Mouse (Mus musculus): ENCODE measurements at regions not wholly inside any gene's neighbourhood (a gene's known extent, or its start where the extent isn't known, plus 50 kb on each side); places are given as distances from the start of the nearest gene placed in this dataset.

DNA sequence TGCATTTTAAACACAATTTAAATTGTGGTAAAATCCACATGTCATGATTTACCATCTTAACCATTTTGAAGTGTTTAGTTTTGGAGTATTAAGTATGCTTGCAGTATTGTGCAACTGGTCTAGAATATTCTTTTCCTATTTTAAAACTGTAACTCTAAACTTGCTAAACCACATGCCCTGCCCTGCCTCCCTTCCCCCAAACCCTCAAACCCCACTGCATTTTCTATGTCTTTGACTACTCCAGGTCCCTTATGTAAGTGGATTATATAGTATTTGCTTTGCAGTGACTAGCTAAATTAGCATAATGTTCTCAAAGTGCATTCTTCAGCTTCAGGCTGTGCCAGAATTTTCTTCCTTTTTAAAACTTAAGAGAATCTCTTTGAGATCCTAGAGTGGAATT lies 106.4 kb upstream of the Map4k3 start:
- Histone ChIP-seq H3K27me3 (replicated peaks; ENCODE audit: control insufficient read depth, insufficient read depth, low read length) (no peaks in the 10 kb centered on the region), H3K9ac (ENCODE audit: low read length) (no peak overlapping the region), H3K36me3 (ENCODE audit: control insufficient read depth, insufficient read depth, low read length) (no peaks in the 10 kb centered on the region), H3K27ac (ENCODE audit: low read depth) (no peak overlapping the region), H3K4me3 (ENCODE audit: low read depth, low read length) (no peak overlapping the region), H3K4me2 (ENCODE audit: low read length) (no peak overlapping the region), H3K9me3 (ENCODE audit: control insufficient read depth, low read length) (no peaks in the 10 kb centered on the region), H3K4me1 (replicated peaks; ENCODE audit: control insufficient read depth, insufficient read depth, low read length) (no peaks in the 10 kb centered on the region)
- DNase-seq (ENCODE audit: low spot score) (no peak), ATAC-seq (replicated peaks; ENCODE audit: low FRiP score, low TSS enrichment, low read depth) (no peak)

DNA sequence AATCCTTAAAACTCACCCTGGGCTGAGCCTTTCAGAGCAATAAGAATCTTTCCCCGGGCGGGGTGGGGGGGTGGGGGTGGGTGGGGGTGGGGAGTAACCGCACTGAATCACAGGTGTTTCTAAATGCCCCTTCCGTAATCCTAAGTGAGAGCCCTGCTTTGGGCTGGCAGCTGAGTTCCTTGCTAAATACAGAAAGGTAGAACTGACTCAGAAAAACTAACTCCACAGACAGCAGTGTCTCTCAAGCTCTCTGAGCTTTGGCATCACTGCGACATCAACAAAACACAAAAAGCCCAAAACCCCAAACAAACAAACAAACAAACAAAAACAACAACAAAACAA lies 105.9 kb upstream of the Map4k3 start:
- Histone ChIP-seq H3K27ac (ENCODE audit: low read depth) (no peak overlapping the region), H3K27me3 (replicated peaks; ENCODE audit: control insufficient read depth, insufficient read depth, low read length) (no peaks in the 10 kb centered on the region), H3K9ac (ENCODE audit: low read length) (no peak overlapping the region), H3K4me3 (ENCODE audit: low read depth, low read length) (no peak overlapping the region), H3K9me3 (ENCODE audit: control insufficient read depth, low read length) (no peaks in the 10 kb centered on the region), H3K4me1 (replicated peaks; ENCODE audit: control insufficient read depth, insufficient read depth, low read length) (no peaks in the 10 kb centered on the region), H3K4me2 (ENCODE audit: low read length) (no peak overlapping the region), H3K36me3 (ENCODE audit: control insufficient read depth, insufficient read depth, low read length) (no peaks in the 10 kb centered on the region)
- ATAC-seq (replicated peaks; ENCODE audit: low FRiP score, low TSS enrichment, low read depth) (peak; percentile 40; the same call in 1 of the 2 replicates), DNase-seq (ENCODE audit: low spot score) (no peak)
- WGBS: 33% methylated on average over 5 of the region's 5 CpGs

DNA sequence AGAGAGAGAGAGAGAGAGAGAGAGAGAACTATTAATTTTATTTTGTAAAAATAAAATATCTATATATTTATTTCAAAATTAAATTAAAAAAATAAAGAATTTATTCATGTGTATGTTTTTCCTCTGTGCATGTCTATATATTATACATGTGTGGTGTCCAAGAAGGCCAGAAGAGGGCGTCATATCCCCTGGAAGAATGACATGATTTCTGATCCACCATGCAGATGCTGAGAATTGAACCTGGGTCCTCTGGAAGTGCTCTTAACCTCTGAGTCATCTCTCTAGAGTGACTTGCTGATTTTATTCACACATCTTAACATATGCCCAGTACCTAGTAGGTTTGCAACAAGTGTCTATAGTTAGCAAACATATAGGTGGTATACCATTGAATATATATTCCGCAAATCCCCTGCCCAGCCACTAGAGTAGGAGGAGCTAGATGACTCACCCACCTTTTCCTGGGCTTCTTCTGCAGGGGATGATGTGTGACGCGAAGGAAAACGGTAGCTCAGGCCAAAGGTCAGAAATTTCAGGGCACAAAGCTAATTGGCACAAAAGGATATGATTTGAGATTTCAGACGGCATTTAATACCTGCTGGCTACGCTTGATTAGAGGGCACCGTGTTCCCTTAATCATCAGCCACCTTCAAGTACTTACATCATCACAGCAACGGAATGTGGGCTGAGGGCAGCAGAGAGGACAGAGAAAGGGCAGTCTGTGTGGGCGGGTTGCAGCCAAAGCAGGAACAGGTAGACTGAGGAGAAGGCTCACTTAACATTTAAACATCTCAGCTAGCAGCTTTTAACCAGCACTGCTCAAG lies 105.3 kb upstream of the Map4k3 start:
- no peak for DNase-seq (ENCODE audit: low spot score)
- H3K36me3 ChIP-seq (ENCODE audit: control insufficient read depth, insufficient read depth, low read length): no peaks in the 10 kb centered on the region
- no peak overlapping the region for H3K27ac ChIP-seq (ENCODE audit: low read depth)
- 33% methylated on average over 10 of the region's 10 CpGs for WGBS
- no peak overlapping the region for H3K4me3 ChIP-seq (ENCODE audit: low read depth, low read length)
- no peaks in the 10 kb centered on the region for H3K9me3 ChIP-seq (ENCODE audit: control insufficient read depth, low read length)
- H3K4me1 ChIP-seq (replicated peaks; ENCODE audit: control insufficient read depth, insufficient read depth, low read length): no peaks in the 10 kb centered on the region
- no peaks in the 10 kb centered on the region for H3K27me3 ChIP-seq (replicated peaks; ENCODE audit: control insufficient read depth, insufficient read depth, low read length)
- no peak overlapping the region for H3K4me2 ChIP-seq (ENCODE audit: low read length)
- peak; percentile 35; the same call in 1 of the 2 replicates for ATAC-seq (replicated peaks; ENCODE audit: low FRiP score, low TSS enrichment, low read depth)
- H3K9ac ChIP-seq (ENCODE audit: low read length): no peak overlapping the region

DNA sequence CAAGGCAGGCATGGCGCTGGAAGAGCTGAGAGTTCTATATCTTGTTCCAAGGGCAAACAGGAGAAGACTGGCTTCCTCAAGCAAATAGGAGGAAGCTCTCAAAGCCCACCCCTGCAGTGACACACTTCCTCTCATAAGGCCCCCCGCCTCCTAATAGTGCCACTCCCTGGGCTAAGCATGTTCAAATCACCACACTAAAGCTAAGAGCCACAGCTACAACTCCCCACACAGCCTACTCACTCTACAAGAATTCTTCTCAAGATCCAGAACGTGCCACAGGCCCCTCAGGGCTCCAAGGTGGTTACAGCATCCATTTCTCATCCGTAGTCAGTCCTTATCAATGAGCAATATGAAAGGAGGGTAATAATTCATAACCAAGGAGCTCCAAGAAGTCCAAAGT lies 103.4 kb upstream of the Map4k3 start:
- Histone ChIP-seq H3K27me3 (replicated peaks; ENCODE audit: control insufficient read depth, insufficient read depth, low read length) (no peaks in the 10 kb centered on the region), H3K4me2 (ENCODE audit: low read length) (no peak overlapping the region), H3K9ac (ENCODE audit: low read length) (no peak overlapping the region), H3K9me3 (ENCODE audit: control insufficient read depth, low read length) (no peaks in the 10 kb centered on the region), H3K4me3 (ENCODE audit: low read depth, low read length) (no peak overlapping the region), H3K27ac (ENCODE audit: low read depth) (no peak overlapping the region), H3K4me1 (replicated peaks; ENCODE audit: control insufficient read depth, insufficient read depth, low read length) (no peaks in the 10 kb centered on the region), H3K36me3 (ENCODE audit: control insufficient read depth, insufficient read depth, low read length) (no peaks in the 10 kb centered on the region)
- WGBS: 86% methylated on average over 4 of the region's 4 CpGs
- DNase-seq (ENCODE audit: low spot score) (no peak), ATAC-seq (replicated peaks; ENCODE audit: low FRiP score, low TSS enrichment, low read depth) (no peak)

DNA sequence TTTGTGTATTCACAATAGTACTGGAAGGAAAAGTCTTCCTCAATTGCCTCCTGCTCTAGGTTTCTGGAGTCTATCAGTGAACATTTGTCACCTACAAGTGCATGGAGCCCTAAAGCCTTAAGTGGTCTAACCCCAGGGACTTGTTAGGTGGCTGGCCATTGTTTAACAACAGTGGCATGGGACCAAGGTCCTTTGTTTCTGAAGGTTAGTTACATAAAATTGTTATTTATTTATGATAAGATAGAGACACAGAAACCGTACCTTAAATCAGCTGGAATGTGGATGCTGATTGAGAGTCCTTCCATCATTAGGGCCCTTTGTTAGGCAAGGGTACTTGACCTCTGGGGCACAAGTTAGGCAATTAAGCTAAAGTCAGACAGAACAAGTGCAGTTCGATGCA lies 99.6 kb upstream of the Map4k3 start:
- no peak for ATAC-seq (replicated peaks; ENCODE audit: low FRiP score, low TSS enrichment, low read depth)
- Histone ChIP-seq H3K4me3 (ENCODE audit: low read depth, low read length) (no peak overlapping the region), H3K9ac (ENCODE audit: low read length) (no peak overlapping the region), H3K9me3 (ENCODE audit: control insufficient read depth, low read length) (no peaks in the 10 kb centered on the region), H3K4me2 (ENCODE audit: low read length) (no peak overlapping the region), H3K36me3 (ENCODE audit: control insufficient read depth, insufficient read depth, low read length) (no peaks in the 10 kb centered on the region), H3K27me3 (replicated peaks; ENCODE audit: control insufficient read depth, insufficient read depth, low read length) (no peaks in the 10 kb centered on the region), H3K4me1 (replicated peaks; ENCODE audit: control insufficient read depth, insufficient read depth, low read length) (peaks cover 18% of the 10 kb centered on the region), H3K27ac (ENCODE audit: low read depth) (no peak overlapping the region)
- no peak for DNase-seq (ENCODE audit: low spot score)
- WGBS: 31% methylated on average over 2 of the region's 2 CpGs

DNA sequence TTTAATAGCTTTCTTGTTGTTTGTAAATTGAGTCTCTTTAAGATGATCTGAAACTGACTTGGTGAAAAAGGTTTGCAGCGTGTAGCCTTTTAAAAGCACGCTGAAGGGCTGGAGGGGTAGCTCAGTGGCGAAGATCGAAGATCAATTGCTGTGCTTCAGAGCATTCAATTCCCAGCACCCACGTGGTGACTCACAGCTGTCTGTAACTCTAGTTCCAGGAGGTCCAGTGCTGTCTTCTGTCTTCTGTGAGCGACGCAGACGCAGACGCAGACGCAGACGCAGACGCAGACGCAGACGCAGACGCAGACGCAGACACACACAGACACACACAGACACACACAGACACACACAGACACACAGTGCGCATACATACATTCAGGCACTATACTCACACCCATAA lies 99.1 kb upstream of the Map4k3 start:
- Histone ChIP-seq H3K36me3 (ENCODE audit: control insufficient read depth, insufficient read depth, low read length) (no peaks in the 10 kb centered on the region), H3K9ac (ENCODE audit: low read length) (no peak overlapping the region), H3K27me3 (replicated peaks; ENCODE audit: control insufficient read depth, insufficient read depth, low read length) (no peaks in the 10 kb centered on the region), H3K27ac (ENCODE audit: low read depth) (no peak overlapping the region), H3K4me1 (replicated peaks; ENCODE audit: control insufficient read depth, insufficient read depth, low read length) (peaks cover 18% of the 10 kb centered on the region), H3K4me2 (ENCODE audit: low read length) (no peak overlapping the region), H3K9me3 (ENCODE audit: control insufficient read depth, low read length) (no peaks in the 10 kb centered on the region), H3K4me3 (ENCODE audit: low read depth, low read length) (no peak overlapping the region)
- ATAC-seq (replicated peaks; ENCODE audit: low FRiP score, low TSS enrichment, low read depth) (no peak), DNase-seq (ENCODE audit: low spot score) (no peak)
- WGBS: 75% methylated on average over 17 of the region's 17 CpGs

DNA sequence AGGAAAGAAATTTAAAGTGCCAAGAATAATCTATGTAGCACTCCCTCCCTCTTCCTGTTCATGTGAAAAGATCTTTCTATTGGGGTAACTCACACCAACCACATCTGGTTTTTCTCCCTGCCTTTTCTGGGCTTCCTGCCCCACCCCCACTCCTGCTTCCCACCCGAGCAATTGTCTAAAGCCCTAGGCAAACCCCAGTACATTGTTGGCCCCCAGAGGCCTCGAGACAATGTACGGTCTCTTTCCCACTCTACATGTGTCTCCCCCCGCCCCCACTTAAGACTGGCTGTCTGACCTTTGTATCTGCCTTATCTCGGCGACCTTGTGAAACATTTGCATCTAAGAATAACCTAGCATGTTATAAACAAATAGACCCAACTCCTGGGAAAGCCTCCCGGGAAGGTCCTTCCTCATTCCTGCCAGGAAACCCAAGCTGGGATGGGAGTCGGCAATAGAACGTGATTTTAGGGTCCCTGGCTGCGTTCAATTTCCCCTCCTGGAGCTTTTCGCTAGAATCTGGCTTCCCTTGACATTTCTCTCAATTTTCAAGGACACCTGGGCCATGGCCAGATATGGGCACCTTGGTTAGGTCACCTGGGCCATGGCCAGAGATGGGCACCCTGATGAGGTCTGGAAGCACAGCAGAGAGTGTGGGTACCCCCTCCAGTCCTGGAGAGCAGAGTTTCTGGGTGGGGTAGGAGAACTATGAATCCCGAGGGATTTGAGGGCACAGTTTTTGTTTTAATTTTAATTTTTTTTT lies 97.9 kb upstream of the Map4k3 start:
- Histone ChIP-seq H3K4me1 (replicated peaks; ENCODE audit: control insufficient read depth, insufficient read depth, low read length) (peaks cover 18% of the 10 kb centered on the region), H3K27me3 (replicated peaks; ENCODE audit: control insufficient read depth, insufficient read depth, low read length) (no peaks in the 10 kb centered on the region), H3K36me3 (ENCODE audit: control insufficient read depth, insufficient read depth, low read length) (no peaks in the 10 kb centered on the region), H3K9ac (ENCODE audit: low read length) (no peak overlapping the region), H3K9me3 (ENCODE audit: control insufficient read depth, low read length) (no peaks in the 10 kb centered on the region), H3K4me3 (ENCODE audit: low read depth, low read length) (no peak overlapping the region), H3K27ac (ENCODE audit: low read depth) (peak overlapping the region; percentile 66), H3K4me2 (ENCODE audit: low read length) (peak overlapping the region; percentile 11)
- ATAC-seq (replicated peaks; ENCODE audit: low FRiP score, low TSS enrichment, low read depth) (peak; percentile 79), DNase-seq (ENCODE audit: low spot score) (peak; percentile 73)
- 19% methylated on average over 12 of the region's 12 CpGs for WGBS

DNA sequence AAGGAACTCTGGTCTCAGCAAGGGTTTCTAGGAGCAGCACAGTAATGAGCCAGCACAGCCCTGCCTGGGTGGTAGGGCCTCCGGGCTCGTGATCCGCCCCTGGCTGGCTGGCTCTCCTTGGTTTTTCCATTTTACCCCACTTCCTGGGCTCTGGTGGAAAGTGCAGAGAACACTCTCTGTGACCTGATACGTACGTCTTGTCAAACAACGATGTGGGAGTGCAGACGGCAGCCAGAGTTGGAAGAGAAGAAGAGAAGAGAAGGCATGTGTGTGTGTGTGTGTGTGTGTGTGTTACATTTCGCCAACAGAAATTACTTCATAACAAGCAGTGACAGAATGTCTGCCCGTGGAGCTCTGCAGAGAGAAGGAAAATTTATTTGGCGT lies 97.2 kb upstream of the Map4k3 start:
- peak; percentile 72 for DNase-seq (ENCODE audit: low spot score)
- H3K4me3 ChIP-seq (ENCODE audit: low read depth, low read length): no peak overlapping the region
- WGBS: 12% methylated on average over 10 of the region's 10 CpGs
- H3K36me3 ChIP-seq (ENCODE audit: control insufficient read depth, insufficient read depth, low read length): no peaks in the 10 kb centered on the region
- no peak overlapping the region for H3K9ac ChIP-seq (ENCODE audit: low read length)
- H3K4me2 ChIP-seq (ENCODE audit: low read length): peak overlapping the region; percentile 11
- peak overlapping the region; percentile 66 for H3K27ac ChIP-seq (ENCODE audit: low read depth)
- peaks cover 18% of the 10 kb centered on the region for H3K4me1 ChIP-seq (replicated peaks; ENCODE audit: control insufficient read depth, insufficient read depth, low read length)
- H3K9me3 ChIP-seq (ENCODE audit: control insufficient read depth, low read length): no peaks in the 10 kb centered on the region
- peak; percentile 74 for ATAC-seq (replicated peaks; ENCODE audit: low FRiP score, low TSS enrichment, low read depth)
- H3K27me3 ChIP-seq (replicated peaks; ENCODE audit: control insufficient read depth, insufficient read depth, low read length): no peaks in the 10 kb centered on the region
